Mouse (Mus musculus): ENCODE results near the gene Aldh3a2. TPM values are rescaled to one million over a fixed set of nuclear protein-coding genes. Genes with fewer than 3 reads are reported as not detected.
"Not testable (repeated sequence)": the region's sequence is repeated elsewhere in the genome, so short reads cannot be mapped to it uniquely, and the experiment has no call there.

Gene Aldh3a2
- total RNA-seq (2021) = 10 to 100 TPM; 43.4 to 43.6 TPM

GRCm38 (mm10) chr11:61266551-61267533, at the start of gene Aldh3a2:
TSS of gene Aldh3a2 (minus strand) at chr11:61267464.
- peak; percentile 95 for DNase-seq

DNA sequence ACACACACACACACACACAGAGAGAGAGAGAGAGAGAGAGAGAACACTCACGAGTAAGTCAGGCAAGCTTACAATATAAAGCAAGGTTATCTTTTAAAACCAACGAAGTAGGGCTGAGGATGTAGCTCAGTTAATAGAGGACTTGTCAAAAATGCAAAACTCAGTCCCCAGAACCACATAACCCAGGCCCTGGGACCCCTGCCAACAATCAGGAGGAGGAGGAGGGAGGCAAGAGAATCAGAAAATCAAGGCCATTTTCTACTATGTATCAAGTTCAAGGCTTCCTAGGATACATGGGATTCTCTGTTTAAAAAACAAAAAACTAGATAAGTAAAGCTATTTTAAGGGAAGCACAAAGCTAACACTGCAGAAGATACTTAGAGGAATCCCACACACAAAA, 49.6 kb upstream of the Aldh3a2 start:
- no peak for DNase-seq

DNA sequence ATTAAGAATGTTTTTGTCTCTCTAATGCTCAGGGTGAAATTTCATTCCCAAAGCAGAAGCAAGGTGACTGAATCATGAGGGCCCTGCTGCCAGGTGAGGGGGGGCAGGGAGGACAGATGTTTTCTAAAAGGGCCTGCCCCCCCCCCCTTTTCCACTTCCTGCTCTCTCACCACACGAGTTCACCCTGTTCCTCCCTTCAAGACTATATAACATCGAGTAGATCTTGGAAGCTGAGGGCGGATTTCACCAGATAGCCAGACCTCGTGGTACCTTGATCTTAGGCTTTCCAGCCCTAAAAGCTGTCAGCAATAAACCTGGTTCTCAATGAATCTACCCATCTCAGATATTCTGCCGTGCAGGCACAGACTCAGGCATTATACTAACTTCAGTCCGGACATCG, 43.1 kb upstream of the Aldh3a2 start:
- DNase-seq = no peak

- no peak for DNase-seq
These were observed 42.6 kb upstream of the Aldh3a2 start for GRCm38 (mm10) chr11:61309831-61310230.

DNA sequence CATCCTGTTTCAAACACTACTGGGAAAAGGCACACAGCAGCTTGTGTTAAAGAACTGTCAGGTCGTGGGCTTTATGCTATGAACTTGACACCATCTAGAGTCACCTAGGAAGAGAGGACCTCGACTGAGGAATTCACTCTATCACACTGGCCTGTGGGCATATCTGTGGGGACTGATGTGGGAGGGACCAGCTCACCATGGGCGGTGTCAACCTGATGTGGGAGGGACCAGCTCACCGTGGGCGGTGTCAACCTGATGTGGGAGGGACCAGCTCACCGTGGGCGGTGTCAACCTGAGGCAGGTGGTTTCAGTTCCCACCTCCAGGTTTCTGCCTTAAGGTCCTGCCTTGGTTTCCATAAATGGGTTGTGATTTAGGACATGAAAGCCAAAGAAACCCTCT, 40.5 kb upstream of the Aldh3a2 start:
- DNase-seq = no peak

- peak; percentile 56 for DNase-seq
These were observed 38.1 kb upstream of the Aldh3a2 start for GRCm38 (mm10) chr11:61305377-61305776.

GRCm38 (mm10) chr11:61304535-61304934, 37.3 kb upstream of the Aldh3a2 start:
- DNase-seq = not testable (repeated sequence)

GRCm38 (mm10) chr11:61300716-61301392, 33.6 kb upstream of the Aldh3a2 start:
- peak; percentile 54 for DNase-seq

DNA sequence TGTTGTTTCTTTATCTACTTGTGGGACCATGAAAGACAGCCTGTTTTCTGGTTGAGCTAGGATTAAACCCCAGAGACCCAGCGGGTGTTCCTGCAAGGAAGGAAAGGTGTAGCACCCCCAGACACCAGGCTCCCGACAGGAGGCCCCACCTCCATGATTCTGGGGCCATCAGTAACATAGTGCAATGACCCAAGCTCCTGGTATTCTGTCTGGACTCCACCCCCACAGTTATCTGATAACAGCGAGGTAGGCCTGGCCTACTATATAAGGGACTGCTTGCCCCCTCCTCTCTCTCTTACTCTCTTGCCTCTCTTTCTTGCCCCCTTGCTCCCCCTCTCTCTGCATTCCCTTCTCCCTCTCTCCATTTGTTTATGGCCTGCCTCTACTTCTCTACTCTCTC, 32.9 kb upstream of the Aldh3a2 start:
- no peak for DNase-seq

GRCm38 (mm10) chr11:61297901-61298300, 30.6 kb upstream of the Aldh3a2 start:
- no peak for DNase-seq

DNA sequence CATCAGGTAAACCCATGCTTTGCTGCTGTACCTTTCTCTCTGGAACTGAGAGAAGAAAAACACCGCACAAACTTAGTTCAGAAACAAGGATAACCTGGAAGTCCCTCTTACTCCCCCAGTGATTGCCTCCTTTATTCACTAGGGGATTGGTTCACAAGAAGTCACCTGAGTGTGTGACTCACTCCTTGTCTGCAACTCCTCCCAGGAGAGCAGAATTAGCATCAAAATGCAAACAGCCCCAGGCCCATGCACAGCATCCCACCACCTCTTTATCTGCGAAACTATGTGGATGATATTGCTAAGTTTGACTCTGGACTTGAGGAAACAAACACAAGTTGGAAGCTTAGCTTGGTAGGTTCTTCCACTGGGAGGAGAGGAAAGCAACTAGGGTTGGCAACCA, 30.1 kb upstream of the Aldh3a2 start:
- no peak for DNase-seq

DNA sequence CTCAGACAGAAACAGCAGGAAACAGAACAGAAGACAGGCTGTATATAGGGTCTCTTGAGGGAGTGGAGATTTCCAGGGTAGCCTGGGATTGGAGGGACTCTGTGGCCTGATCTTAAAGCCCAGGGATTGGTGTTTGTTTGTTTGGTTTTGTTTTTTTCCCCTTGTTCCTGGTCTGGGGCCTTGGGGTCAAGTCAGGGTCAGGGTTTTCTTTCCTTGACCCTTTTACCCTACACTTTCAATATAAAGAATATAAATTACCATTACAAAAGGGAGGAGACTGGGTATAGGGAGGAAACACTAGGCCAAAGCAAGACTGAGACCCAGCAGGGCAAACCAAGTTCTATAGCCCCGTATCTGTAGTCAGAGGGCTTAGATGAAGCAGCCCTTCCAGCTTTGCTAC, 29.3 kb upstream of the Aldh3a2 start:
- no peak for DNase-seq

DNA sequence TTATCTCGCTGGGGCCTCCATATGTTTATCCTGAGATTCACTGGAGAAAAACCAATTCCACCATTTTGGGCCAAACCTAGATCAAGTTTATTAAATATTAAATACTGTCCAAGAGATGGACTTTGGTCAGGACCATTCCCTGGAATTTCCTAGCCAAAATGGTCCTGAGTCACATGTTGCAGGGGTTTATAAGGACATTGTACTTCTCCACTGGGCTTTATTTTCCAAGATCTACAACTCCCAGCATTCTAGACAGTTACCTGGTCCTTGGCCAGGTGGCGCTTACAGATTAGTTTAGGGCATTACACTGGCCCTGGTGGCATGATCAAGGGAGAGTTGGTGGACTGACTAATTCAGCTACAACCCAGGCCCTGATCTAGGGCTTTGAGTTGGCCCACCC, 28.3 kb upstream of the Aldh3a2 start:
- DNase-seq = no peak

DNA sequence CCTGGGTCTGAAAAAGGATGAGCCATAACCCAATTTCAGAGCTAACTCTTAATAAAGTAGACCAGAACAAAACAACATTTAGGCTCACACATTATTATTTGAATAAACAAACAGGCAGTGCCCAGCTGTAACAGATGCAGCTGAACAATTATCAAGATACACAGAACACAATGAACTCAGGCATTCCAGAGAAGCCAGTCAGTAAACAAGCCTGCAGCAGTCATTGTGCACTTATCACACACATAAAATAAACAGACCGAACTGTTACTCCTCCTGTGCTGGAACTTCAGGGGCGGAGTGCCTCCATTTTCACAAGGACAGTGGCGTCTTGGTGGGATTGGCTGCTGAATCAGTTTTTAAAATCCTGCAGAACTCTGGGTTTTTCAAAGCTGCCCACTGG, 27.2 kb upstream of the Aldh3a2 start:
- no peak for DNase-seq

GRCm38 (mm10) chr11:61293251-61293650, 26.0 kb upstream of the Aldh3a2 start:
- no peak for DNase-seq

GRCm38 (mm10) chr11:61284323-61284722, 17.1 kb upstream of the Aldh3a2 start:
- DNase-seq = no peak

- no peak for DNase-seq
These were observed 16.3 kb upstream of the Aldh3a2 start for GRCm38 (mm10) chr11:61283414-61284049.

DNA sequence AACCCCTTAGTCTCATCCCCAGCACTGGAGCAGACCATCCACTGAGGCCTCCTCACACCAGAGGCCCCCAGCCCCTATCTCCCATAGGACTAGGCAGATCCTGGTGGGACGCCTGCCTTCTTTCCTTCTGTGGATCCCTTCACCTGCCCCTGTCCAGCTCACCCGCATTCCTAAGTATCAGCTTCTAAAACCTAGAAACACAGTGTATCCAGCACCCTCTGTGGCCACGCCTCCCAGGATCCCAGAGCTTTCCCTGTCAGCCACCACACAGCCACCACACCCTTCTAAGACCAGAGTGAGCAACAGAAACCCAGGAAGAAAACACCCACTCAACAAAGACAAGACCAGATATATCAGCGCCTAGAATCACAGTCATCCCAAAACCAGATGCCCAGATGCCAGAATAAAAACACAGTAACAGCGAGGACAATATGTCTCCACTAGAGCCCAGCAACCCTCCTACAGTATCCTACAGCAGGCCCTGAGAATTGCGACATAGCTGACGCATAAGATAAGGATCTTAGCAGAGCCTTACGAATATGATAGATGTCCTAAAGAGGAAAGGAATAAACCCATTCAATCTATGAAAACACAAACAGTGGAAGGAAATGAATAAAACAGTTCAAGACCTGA, 11.3 kb upstream of the Aldh3a2 start:
- no peak for DNase-seq

DNA sequence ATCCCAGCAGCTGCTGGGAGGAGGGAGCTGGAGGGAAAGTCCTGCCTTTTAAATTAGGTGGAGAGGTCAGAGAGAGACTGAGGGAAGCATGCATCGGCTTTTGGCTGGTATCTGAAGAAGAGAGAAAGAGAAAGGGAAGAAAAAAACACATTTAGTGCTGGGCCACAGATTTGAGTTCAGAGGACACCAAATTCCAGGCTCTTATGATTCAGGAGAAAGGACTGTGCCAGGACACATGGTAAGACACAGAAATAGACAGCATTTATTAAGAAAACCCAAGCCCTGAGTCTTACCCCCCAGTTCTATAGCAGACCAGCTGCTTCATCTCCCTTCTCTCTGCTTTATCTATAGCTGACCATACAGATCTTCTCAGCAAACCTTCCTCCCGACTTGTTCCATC, 10.7 kb upstream of the Aldh3a2 start:
- no peak for DNase-seq

DNA sequence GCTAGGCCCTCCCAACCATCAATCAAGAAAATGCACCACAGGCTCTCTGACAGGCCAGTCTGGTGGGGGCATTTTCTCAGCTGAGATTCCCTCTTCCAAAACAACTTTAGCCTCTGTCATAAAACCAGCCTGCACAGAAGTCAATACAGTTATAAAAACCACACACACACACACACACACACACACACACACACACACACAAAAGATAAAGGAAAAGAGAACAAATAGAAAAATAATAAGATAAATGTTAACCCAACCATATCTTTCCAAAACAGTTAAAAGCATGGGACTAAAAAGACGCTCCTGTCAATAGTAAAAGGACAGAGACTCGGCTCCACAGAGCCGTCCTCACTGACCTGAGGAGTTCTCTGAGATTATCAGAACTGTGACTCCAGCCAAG, 9.2 kb upstream of the Aldh3a2 start:
- DNase-seq = no peak

- no peak for DNase-seq
These were observed 7.8 kb upstream of the Aldh3a2 start for GRCm38 (mm10) chr11:61275106-61275505.

GRCm38 (mm10) chr11:61274421-61274820, 7.2 kb upstream of the Aldh3a2 start:
- DNase-seq = no peak

- DNase-seq = no peak
These were observed 6.7 kb upstream of the Aldh3a2 start for GRCm38 (mm10) chr11:61273928-61274327.

All from heart, postnatal 4 days (tissue).